Mouse (Mus musculus): Measurements from ENCODE around the gene Psma1. TPM values are rescaled to one million over a fixed set of nuclear protein-coding genes. Genes with fewer than 3 reads are reported as not detected.

The Psma1 gene
- 42.6 and 42.7 TPM in 2 replicates for polyA plus RNA-seq (2012; rRNA removed)

- peak; percentile 92 to 96 for DNase-seq (ENCODE audit: low read depth in 1 of 2, low spot score in 2 of 2)
- TF ChIP-seq POLR2A (IDR thresholded peaks at IDR 0.05; ENCODE audit: low read depth, low read length) (peak; percentile 84), CTCF (IDR thresholded peaks at IDR 0.05; ENCODE audit: extremely low read depth, insufficient read depth, insufficient read length, insufficient replicate concordance) (0 out of 2 replicates have a peak, but pooled peaks have one; percentile 6)
- Histone ChIP-seq H3K36me3 (ENCODE audit: control insufficient read depth, insufficient read depth, low read length) (peaks cover 13% of the 10 kb centered on the region), H3K27me3 (ENCODE audit: control insufficient read depth, insufficient read depth, low read length) (no peaks in the 10 kb centered on the region), H3K27ac (ENCODE audit: insufficient read depth, low read length) (peak within 1 kb of the TSS; percentile 64), H3K4me1 (ENCODE audit: control insufficient read depth, insufficient read depth, insufficient read length) (peaks cover 2% of the 10 kb centered on the region; the same call in 1 of the 2 replicates), H3K4me3 (ENCODE audit: extremely low read depth, insufficient read depth, insufficient read length) (peak within 1 kb of the TSS; percentile 84)
- WGBS: 1% methylated on average over 39 of the region's 39 CpGs
These were observed at the start of gene Psma1 for GRCm38 (mm10) chr7:114276005-114276752. Gene Psma1, minus strand, starts transcription at chr7:114276118.

GRCm38 (mm10) chr7:114323527-114323926, 47.6 kb upstream of the Psma1 start:
- Histone ChIP-seq H3K4me3 (ENCODE audit: extremely low read depth, insufficient read depth, insufficient read length) (no peak overlapping the region), H3K27ac (ENCODE audit: insufficient read depth, low read length) (no peak overlapping the region), H3K4me1 (ENCODE audit: control insufficient read depth, insufficient read depth, insufficient read length) (no peaks in the 10 kb centered on the region), H3K27me3 (ENCODE audit: control insufficient read depth, insufficient read depth, low read length) (no peaks in the 10 kb centered on the region), H3K36me3 (ENCODE audit: control insufficient read depth, insufficient read depth, low read length) (no peaks in the 10 kb centered on the region)
- TF ChIP-seq CTCF (IDR thresholded peaks at IDR 0.05; ENCODE audit: extremely low read depth, insufficient read depth, insufficient read length, insufficient replicate concordance) (no peak), POLR2A (IDR thresholded peaks at IDR 0.05; ENCODE audit: low read depth, low read length) (no peak)
- 77% methylated on average over 1 of the region's 1 CpGs for WGBS
- DNase-seq (ENCODE audit: low read depth in 1 of 2, low spot score in 2 of 2): no peak

GRCm38 (mm10) chr7:114322531-114323441, 46.9 kb upstream of the Psma1 start:
- Histone ChIP-seq H3K27ac (ENCODE audit: insufficient read depth, low read length) (no peak overlapping the region), H3K4me1 (ENCODE audit: control insufficient read depth, insufficient read depth, insufficient read length) (peaks cover 3% of the 10 kb centered on the region; the same call in 1 of the 2 replicates), H3K36me3 (ENCODE audit: control insufficient read depth, insufficient read depth, low read length) (no peaks in the 10 kb centered on the region), H3K4me3 (ENCODE audit: extremely low read depth, insufficient read depth, insufficient read length) (no peak overlapping the region), H3K27me3 (ENCODE audit: control insufficient read depth, insufficient read depth, low read length) (no peaks in the 10 kb centered on the region)
- TF ChIP-seq POLR2A (IDR thresholded peaks at IDR 0.05; ENCODE audit: low read depth, low read length): no peak
- no peak for TF ChIP-seq CTCF (IDR thresholded peaks at IDR 0.05; ENCODE audit: extremely low read depth, insufficient read depth, insufficient read length, insufficient replicate concordance)
- DNase-seq (ENCODE audit: low read depth in 1 of 2, low spot score in 2 of 2): no peak
- 85% methylated on average over 9 of the region's 9 CpGs for WGBS

GRCm38 (mm10) chr7:114321694-114322372, 45.9 kb upstream of the Psma1 start:
- no peak overlapping the region for H3K27ac ChIP-seq (ENCODE audit: insufficient read depth, low read length)
- DNase-seq (ENCODE audit: low read depth in 1 of 2, low spot score in 2 of 2): no peak
- 90% methylated on average over 5 of the region's 5 CpGs for WGBS

GRCm38 (mm10) chr7:114317896-114318295, 42.0 kb upstream of the Psma1 start:
- H3K27ac ChIP-seq (ENCODE audit: insufficient read depth, low read length): peak overlapping the region; percentile 88
- TF ChIP-seq POLR2A (IDR thresholded peaks at IDR 0.05; ENCODE audit: low read depth, low read length): no peak
- TF ChIP-seq CTCF (IDR thresholded peaks at IDR 0.05; ENCODE audit: extremely low read depth, insufficient read depth, insufficient read length, insufficient replicate concordance): no peak
- peak in 1 of 2 experiments; percentile 15 for DNase-seq (ENCODE audit: low read depth in 1 of 2, low spot score in 2 of 2)
- peaks cover 13% of the 10 kb centered on the region; the same call in 1 of the 2 replicates for H3K4me1 ChIP-seq (ENCODE audit: control insufficient read depth, insufficient read depth, insufficient read length)
- peak overlapping the region; percentile 12; the same call in 1 of the 2 replicates for H3K4me3 ChIP-seq (ENCODE audit: extremely low read depth, insufficient read depth, insufficient read length)
- H3K36me3 ChIP-seq (ENCODE audit: control insufficient read depth, insufficient read depth, low read length): no peaks in the 10 kb centered on the region
- no peaks in the 10 kb centered on the region for H3K27me3 ChIP-seq (ENCODE audit: control insufficient read depth, insufficient read depth, low read length)
- 31% methylated on average over 4 of the region's 4 CpGs for WGBS

More at GRCm38 (mm10) chr7:114321694-114322372, 45.9 kb upstream of the Psma1 start:
- TF ChIP-seq POLR2A (IDR thresholded peaks at IDR 0.05; ENCODE audit: low read depth, low read length): no peak
- H3K4me1 ChIP-seq (ENCODE audit: control insufficient read depth, insufficient read depth, insufficient read length): peaks cover 6% of the 10 kb centered on the region; the same call in 1 of the 2 replicates
- no peaks in the 10 kb centered on the region for H3K27me3 ChIP-seq (ENCODE audit: control insufficient read depth, insufficient read depth, low read length)
- H3K4me3 ChIP-seq (ENCODE audit: extremely low read depth, insufficient read depth, insufficient read length): no peak overlapping the region
- H3K36me3 ChIP-seq (ENCODE audit: control insufficient read depth, insufficient read depth, low read length): no peaks in the 10 kb centered on the region

GRCm38 (mm10) chr7:114317389-114317792, 41.5 kb upstream of the Psma1 start:
- TF ChIP-seq POLR2A (IDR thresholded peaks at IDR 0.05; ENCODE audit: low read depth, low read length) (peak; percentile 50), CTCF (IDR thresholded peaks at IDR 0.05; ENCODE audit: extremely low read depth, insufficient read depth, insufficient read length, insufficient replicate concordance) (no peak)
- H3K27ac ChIP-seq (ENCODE audit: insufficient read depth, low read length): peak overlapping the region; percentile 88
- no peak overlapping the region for H3K4me3 ChIP-seq (ENCODE audit: extremely low read depth, insufficient read depth, insufficient read length)
- H3K36me3 ChIP-seq (ENCODE audit: control insufficient read depth, insufficient read depth, low read length): no peaks in the 10 kb centered on the region
- H3K27me3 ChIP-seq (ENCODE audit: control insufficient read depth, insufficient read depth, low read length): no peaks in the 10 kb centered on the region
- 1% methylated on average over 5 of the region's 5 CpGs for WGBS
- DNase-seq (ENCODE audit: low read depth in 1 of 2, low spot score in 2 of 2): peak; percentile 77 to 84
- peaks cover 13% of the 10 kb centered on the region; the same call in 1 of the 2 replicates for H3K4me1 ChIP-seq (ENCODE audit: control insufficient read depth, insufficient read depth, insufficient read length)

Data from spleen, adult 2 months (tissue).